Mouse (Mus musculus) liver, postnatal 0 days (tissue): ENCODE measurements at regions not wholly inside any gene's neighbourhood (a gene's known extent, or its start where the extent isn't known, plus 50 kb on each side); places are given as distances from the start of the nearest gene placed in this dataset.

Experiments used
- CTCF ChIP-seq: sonication (generic); IDR thresholded peaks from 2 replicates; pipeline ENCODE4 v1.5.1; 2016; ENCODE audit warnings: antibody characterized with exemption, low read depth
- EP300 ChIP-seq: IDR thresholded peaks from 2 replicates; pipeline ENCODE4 v1.6.1; 2016; ENCODE audit warnings: antibody characterized with exemption, low read depth, mild to moderate bottlenecking

- no peak for TF ChIP-seq CTCF
- no peak for TF ChIP-seq EP300
These were observed 105.9 kb downstream of the Zfp281 start for GRCm38 (mm10) chr1:136730638-136731037.
